Mouse (Mus musculus): Measurements from ENCODE around the gene Sh3pxd2b. TPM values are rescaled to one million over a fixed set of nuclear protein-coding genes. Genes with fewer than 3 reads are reported as not detected.
A peak's percentile ranks its signal among the peaks of the same experiment; 100 is the strongest.
"Not testable (repeated sequence)": the region's sequence is repeated elsewhere in the genome, so short reads cannot be mapped to it uniquely, and the experiment has no call there.

The Sh3pxd2b gene
- 10 to 100 TPM; 43.8 to 48.2 TPM for total RNA-seq (2021)

- DNase-seq = peak; percentile 72
- intact Hi-C loops (cut with DNase I) = loop anchor here (10.0 kb wide), 2 partner anchors 247 to 797 kb away; partner anchors contain the start of gene Fgf18
These were observed at the start of gene Sh3pxd2b for GRCm38 (mm10) chr11:32347607-32348432. TSS of gene Sh3pxd2b (plus strand) at chr11:32347820.

GRCm38 (mm10) chr11:32297866-32298531 is 49.6 kb upstream of the Sh3pxd2b start:
- no peak for DNase-seq
- intact Hi-C loops (cut with DNase I) = no loop called here

- intact Hi-C loops (cut with DNase I) = no loop called here
- no peak for DNase-seq
These were observed 49.1 kb upstream of the Sh3pxd2b start for GRCm38 (mm10) chr11:32298532-32298918.

GRCm38 (mm10) chr11:32299865-32300264 is 47.8 kb upstream of the Sh3pxd2b start, which contains the start of gene Hbq1a:
TSS of gene Hbq1a (plus strand) at chr11:32300069.
- peak; percentile 71 for DNase-seq
- intact Hi-C loops (cut with DNase I) = not testable (repeated sequence)

- no peak for DNase-seq
- intact Hi-C loops (cut with DNase I) = no loop called here
These were observed 47.0 kb upstream of the Sh3pxd2b start for GRCm38 (mm10) chr11:32300279-32301267.

- DNase-seq = no peak
- intact Hi-C loops (cut with DNase I) = no loop called here
These were observed 46.1 kb upstream of the Sh3pxd2b start for GRCm38 (mm10) chr11:32301506-32301905.

DNA sequence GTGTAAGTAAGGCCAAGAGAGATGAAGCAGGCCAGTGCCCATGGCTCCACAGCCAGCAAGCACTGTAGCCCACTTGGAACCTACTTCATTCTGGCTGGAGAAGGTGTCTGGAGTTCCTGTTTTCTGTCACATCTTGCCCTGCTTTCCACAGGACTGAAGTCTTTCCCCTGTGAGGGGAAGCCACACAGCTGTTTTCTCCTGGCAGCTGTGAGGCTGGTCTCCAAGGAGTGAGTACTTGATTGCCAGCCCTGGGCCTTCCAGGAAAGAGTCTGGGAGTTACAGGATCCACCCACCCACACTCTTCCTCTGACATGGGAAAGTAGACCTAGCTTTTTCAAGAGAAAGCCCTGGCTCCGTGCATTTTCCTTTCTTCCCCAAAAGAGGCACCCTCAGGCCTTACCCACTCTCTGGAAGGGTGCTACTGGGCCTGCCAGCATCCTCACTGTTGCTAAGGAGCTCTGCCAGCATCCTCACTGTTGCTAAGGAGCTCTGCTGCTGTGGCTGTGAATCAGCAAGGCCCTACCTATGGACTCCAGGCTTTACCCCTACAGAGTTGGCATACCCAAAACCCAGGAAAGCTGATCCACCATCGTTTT is 44.7 kb upstream of the Sh3pxd2b start:
- intact Hi-C loops (cut with DNase I) = no loop called here

DNA sequence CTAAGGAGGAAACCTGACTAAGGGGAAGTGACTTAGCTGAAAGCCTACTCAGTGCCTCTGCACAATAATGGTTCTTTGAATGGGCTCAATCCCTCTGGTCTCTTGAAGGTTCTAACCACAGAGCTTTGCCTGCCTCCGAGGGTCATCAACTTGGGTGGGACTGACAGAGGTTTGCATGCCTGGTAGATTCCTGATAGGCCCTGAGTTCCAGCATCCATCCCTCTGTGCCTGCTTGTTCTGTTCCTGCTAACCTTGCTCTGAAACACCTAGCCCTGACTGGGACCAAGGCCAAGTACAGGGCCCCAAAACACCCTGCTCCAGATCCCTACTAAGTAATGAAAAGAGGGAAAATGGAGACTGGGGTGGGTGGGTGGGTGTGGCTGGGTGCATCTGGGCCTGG is 44.2 kb upstream of the Sh3pxd2b start:
- intact Hi-C loops (cut with DNase I) = no loop called here
- no peak for DNase-seq

More for the DNA sequence above, 44.7 kb upstream of the Sh3pxd2b start:
- no peak for DNase-seq

DNA sequence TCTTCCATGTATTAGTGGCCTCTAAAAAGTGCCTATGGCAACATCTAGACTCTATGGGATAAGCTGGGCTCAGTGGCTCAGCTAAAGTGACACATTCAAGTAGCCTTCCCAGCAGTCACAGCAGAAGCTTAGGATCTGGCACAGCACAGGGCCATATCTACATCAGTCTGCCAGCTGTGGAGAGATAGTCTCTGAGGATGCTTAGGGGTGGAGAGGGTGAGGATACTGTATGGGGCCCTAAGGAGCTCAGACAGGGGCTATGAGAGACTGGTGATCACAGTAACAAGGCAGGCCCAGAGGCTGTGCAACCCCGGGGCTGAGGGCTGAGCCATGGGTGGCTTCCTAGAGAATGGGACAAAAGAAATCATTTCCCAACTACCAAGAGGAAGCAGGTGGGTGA is 40.6 kb upstream of the Sh3pxd2b start:
- DNase-seq = no peak
- intact Hi-C loops (cut with DNase I) = no loop called here

DNA sequence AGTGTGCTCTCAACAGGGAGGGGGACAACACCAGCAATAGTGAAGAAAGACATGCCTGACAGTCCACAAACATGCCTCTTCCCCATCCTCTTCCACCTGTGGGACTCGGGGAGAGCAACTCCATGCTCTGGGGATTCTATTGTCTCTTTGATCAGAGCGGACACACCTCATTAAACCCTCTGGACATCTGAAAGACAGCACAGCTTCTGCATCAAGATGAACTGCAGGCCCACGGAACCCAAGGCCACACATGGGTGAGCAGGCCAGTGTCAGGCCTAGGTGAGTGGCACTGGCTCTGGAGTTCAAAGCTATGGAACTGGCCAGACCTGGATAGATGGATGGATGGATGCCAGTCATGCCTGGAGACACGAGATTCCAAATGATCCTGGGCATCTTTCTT is 38.2 kb upstream of the Sh3pxd2b start:
- intact Hi-C loops (cut with DNase I) = no loop called here
- no peak for DNase-seq

DNA sequence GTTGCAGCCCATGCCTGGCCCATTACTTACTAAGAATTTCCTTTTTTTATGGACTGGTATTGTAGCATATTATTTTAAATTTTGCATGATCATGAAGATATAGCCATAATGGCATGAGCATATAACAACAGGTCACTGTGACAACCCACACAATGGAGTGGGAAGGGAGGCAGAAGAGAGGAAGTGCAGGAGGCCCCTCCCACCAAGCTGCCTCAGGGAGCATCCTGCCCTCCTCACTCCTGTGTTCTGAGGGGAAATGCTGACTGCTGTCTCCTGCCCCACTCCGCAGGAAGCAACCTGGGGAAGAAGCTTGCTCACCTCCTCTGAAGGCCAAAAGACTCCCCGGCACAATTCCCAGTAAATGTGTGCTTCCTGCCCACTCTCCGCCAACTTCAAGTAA is 37.7 kb upstream of the Sh3pxd2b start:
- intact Hi-C loops (cut with DNase I) = no loop called here
- DNase-seq = no peak

GRCm38 (mm10) chr11:32316009-32316408 is 31.6 kb upstream of the Sh3pxd2b start:
- intact Hi-C loops (cut with DNase I) = no loop called here
- DNase-seq = no peak

GRCm38 (mm10) chr11:32320507-32321195 is 27.0 kb upstream of the Sh3pxd2b start:
- intact Hi-C loops (cut with DNase I) = loop anchor here (10.0 kb wide), 1 partner anchor 106 kb away; no protein-coding TSS in a partner anchor

GRCm38 (mm10) chr11:32321196-32321565 is 26.4 kb upstream of the Sh3pxd2b start:
- intact Hi-C loops (cut with DNase I) = loop anchor here (10.0 kb wide), 1 partner anchor 106 kb away; no protein-coding TSS in a partner anchor
- peak; percentile 83 for DNase-seq

More at GRCm38 (mm10) chr11:32320507-32321195, 27.0 kb upstream of the Sh3pxd2b start:
- no peak for DNase-seq

DNA sequence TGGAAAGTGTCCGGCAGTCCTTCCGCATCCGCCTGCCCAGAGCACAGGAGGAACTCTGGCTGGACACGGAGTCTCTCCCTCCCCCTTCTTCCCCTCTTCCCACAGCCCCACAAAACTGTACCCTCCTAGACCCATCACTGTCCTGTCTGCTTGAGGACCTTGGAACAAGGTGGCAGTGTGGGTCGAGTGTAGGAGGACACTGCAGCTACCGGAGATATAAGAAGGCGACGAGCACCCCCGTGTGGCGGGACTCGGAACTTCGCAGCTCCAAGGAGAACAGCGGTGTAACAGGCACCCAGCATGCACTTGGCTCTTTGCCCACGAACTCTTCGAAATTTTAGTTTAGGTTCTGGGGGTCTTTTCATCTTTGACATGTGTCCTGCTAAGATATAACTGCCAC is 23.0 kb upstream of the Sh3pxd2b start:
- peak; percentile 92 for DNase-seq
- intact Hi-C loops (cut with DNase I) = loop anchor here (10.0 kb wide), 1 partner anchor 110 kb away; no protein-coding TSS in a partner anchor

- intact Hi-C loops (cut with DNase I) = no loop called here
- peak; percentile 52 for DNase-seq
These were observed 16.5 kb upstream of the Sh3pxd2b start for GRCm38 (mm10) chr11:32331075-32331474.

DNA sequence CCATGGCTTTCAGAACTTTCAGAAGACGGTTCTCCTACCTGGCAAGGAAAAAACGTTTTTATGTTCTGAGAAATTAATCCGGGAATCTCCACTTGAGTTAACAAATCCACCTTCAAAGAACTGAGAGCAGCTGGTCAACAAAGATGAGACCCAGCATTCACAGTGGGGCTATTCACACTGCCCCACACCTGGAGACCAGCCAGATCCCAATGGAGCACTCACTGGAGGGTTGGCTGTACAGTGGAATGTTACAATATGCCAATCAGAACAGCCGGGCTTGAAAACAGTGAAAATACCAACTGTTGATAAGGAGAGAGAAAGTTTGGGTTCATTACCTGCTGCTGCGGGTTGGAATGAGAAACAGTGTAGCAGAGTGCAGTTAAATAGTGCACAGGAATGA is 15.8 kb upstream of the Sh3pxd2b start:
- intact Hi-C loops (cut with DNase I) = no loop called here
- peak; percentile 44 for DNase-seq

- DNase-seq = no peak
These were observed 14.4 kb upstream of the Sh3pxd2b start for GRCm38 (mm10) chr11:32333235-32333634.

GRCm38 (mm10) chr11:32336435-32336907 is 11.1 kb upstream of the Sh3pxd2b start:
- intact Hi-C loops (cut with DNase I) = no loop called here
- no peak for DNase-seq

More at GRCm38 (mm10) chr11:32333235-32333634, 14.4 kb upstream of the Sh3pxd2b start:
- intact Hi-C loops (cut with DNase I) = no loop called here
